Mouse (Mus musculus) liver, adult 2 months (tissue): ENCODE results near the gene Treh.

Source experiments
- CTCF ChIP-seq: fragments of 200-500 bp; IDR thresholded peaks from 2 replicates; pipeline ENCODE4 v1.5.1; 2011; ENCODE audit warnings: low read depth, low read length, control low read depth
- POLR2A ChIP-seq: fragments of 200-500 bp; IDR thresholded peaks from 2 replicates; pipeline ENCODE4 v1.6.1; 2011; ENCODE audit warnings: low read length, control low read depth; ENCODE audit not compliant: insufficient read depth; ENCODE audit errors: extremely low read depth

- TF ChIP-seq POLR2A (no peak), CTCF (no peak)
Measured at GRCm38 (mm10) chr9:44713080-44713479, 40.0 kb downstream of the Treh start.
